Mouse (Mus musculus): Measurements from ENCODE around the gene Ugcg.

GRCm38 (mm10) chr4:59151953-59152352 lies 37.1 kb upstream of the Ugcg start:
- TF ChIP-seq CTCF (IDR thresholded peaks at IDR 0.05; ENCODE audit: insufficient read depth, low read length) (no peak), POLR2A (IDR thresholded peaks at IDR 0.05; ENCODE audit: borderline replicate concordance, extremely low read depth, low read depth, low read length) (no peak)
